Mouse (Mus musculus) left cerebral cortex, postnatal 10 days (tissue): Measurements from ENCODE around the gene Coq8a. TPM values are rescaled to one million over a fixed set of nuclear protein-coding genes. Genes with fewer than 3 reads are reported as not detected.
A peak's percentile ranks its signal among the peaks of the same experiment; 100 is the strongest.

Source experiments
- DNase-seq, 2 experiments: peaks; one replicate each; pipeline ENCODE4 v3.0.0; 2021 to 2022; ENCODE audit warnings: low spot score in 2 of 2, mixed read lengths in 1 of 2; ENCODE audit errors: extremely low spot score in 1 of 2
- intact Hi-C: fragments of 180-260 bp; cut with DNase I; formaldehyde crosslinking; loops from one replicate; pipeline ENCODE4 v1.15.1; 2025
- total RNA-seq, 2 experiments: library from RNA; stranded (reverse); gene quantifications; 2 replicates each; pipeline ENCODE4 v1.2.3; 2021

The Coq8a gene
- 10 to 100 TPM; 22.7 to 25.8 TPM for total RNA-seq

DNA sequence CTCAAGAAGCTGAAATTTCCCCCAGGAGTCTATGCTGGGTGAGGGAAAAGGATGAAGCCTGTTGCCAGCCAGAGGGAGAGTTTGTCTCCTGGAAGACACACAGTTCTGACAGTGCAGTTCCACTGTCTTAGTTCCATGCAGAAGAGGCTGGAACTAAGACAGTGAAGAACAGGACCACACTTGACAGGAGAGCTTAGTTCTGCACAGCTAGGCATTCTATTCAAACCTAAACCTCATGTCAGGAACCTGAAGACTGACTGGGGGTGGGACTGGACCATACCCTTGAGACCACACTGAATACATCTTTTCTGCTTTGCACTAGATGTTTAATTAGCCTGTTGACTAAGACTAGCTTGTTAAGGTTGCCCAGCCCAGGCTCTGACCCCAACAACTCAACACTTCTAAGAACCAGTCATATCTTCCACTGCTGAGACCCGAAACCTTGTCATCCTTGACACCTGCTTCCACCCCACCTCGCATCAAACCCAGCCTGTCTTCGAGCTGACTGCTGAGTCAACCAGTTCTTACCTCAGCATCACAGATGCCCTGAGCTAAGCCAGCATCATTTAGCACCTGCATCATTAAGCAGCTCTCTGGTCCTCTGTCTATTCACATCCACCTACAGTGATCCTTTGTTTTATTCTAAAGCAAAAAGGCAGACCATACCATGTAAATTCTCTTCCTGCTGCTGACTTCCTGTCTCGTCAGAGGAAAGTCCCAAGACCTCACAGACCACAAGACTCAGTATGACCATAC, at the start of gene Coq8a:
Gene Coq8a (minus strand): TSS at position 644 of the 756 bp plus-strand sequence.
- DNase-seq: no peak
- intact Hi-C loops: no loop called here

DNA sequence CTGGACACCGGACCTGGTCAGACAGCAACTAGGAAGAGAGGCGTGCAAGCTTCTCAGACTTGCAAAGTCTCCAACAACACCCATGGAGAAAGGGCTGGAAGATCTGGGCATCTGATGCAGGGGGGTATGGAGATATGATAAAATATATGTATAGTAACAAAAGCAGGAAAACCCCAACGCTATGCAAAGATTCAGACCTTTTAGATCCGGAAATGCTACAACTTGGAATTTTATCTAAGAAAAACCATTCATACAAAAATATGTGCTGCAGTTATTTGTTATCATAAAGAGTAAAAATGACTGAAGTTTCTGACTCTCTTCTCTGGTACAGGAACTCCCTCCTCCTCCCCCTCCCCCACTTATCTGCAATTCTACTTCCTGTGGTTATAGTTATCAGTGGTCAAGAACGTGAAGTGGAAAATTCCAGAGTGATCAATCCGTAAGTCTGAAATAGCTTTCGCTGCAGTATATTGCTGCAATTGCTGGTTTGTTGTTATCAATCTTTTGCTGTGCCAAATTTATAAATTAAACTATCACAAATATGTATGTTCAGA, 49.3 kb upstream of the Coq8a start:
- intact Hi-C loops: loop anchor here (5.0 kb wide), 1 partner anchor 46 kb away; no protein-coding TSS in a partner anchor
- no peak for DNase-seq

DNA sequence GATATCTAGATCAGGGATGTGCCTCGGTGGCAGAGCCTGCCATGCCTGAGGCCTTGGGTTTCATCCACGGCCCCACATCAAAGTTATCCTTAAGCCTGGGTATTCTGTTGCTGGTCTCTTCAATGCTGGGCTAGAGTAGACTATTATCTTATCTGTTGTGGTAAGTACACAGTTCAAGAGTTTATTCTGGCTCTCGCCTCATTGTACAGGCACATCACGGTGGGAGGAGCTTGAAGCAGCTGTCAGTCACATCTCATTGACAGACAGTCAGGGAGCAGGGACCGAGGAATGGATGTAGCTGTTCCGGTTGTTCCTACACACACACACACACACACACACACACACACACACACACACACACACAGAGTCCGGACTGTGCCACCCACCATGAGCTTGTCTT, 48.5 kb upstream of the Coq8a start:
- intact Hi-C loops: loop anchor here (5.0 kb wide), 1 partner anchor 46 kb away; no protein-coding TSS in a partner anchor
- peak in 1 of 2 experiments; percentile 15 for DNase-seq

DNA sequence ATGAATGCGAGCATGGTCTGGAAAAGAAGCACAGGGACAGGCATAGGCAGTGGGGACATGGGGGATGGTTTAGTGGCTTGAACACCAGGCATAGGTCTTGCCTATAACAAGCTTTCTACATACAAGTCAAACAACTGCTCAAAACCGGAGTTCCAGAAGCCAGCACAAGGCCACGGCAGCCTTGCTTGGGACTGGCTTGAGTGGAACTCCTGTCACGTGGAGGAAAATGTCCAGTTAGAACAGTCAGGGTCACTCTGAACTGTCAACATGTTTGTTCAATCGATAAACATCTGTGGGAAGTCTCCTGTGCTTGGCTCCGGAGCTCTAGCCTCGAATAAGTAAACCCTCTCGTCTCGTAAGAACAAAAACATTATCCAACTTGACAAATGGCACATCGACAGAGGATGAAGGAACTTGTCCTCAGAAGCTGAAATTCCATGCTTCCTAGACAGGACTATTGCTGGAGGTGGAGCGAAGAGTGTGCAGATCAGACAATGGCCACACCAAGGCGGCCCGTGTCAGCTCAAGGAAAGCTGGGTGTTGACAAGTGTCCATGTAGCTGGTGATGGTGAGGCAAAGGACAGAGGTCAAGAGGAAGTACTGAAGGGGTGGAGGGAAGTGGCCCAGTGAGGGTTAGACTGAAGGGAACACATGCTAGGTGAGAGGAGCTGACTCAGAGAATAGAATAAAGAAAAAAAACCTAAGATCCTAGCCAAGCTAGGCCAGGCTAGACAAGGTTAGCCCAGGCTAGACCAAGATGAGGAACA, 46.5 kb upstream of the Coq8a start:
- peak in 1 of 2 experiments; percentile 10 for DNase-seq
- intact Hi-C loops: loop anchor here (5.0 kb wide), 1 partner anchor 44 kb away; no protein-coding TSS in a partner anchor

DNA sequence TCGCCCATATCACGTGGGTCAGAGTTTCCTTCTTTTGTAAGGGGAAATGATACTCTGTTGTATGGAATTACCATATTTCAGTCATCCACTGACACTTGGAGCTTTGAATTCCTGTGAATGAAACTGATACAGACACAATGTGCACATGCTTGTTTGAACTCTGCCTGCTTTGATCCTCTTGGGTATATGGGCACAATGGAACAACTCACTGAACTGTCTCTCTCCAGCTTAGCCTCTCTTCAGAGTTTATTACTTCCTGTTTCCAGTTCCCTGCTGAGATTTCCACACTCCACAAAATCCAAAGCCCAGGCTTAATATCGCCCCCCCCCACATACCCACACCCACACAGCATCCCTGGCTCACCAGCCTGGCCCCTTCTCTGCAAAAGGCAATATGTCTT, 32.3 kb upstream of the Coq8a start:
- intact Hi-C loops: no loop called here
- DNase-seq: no peak

DNA sequence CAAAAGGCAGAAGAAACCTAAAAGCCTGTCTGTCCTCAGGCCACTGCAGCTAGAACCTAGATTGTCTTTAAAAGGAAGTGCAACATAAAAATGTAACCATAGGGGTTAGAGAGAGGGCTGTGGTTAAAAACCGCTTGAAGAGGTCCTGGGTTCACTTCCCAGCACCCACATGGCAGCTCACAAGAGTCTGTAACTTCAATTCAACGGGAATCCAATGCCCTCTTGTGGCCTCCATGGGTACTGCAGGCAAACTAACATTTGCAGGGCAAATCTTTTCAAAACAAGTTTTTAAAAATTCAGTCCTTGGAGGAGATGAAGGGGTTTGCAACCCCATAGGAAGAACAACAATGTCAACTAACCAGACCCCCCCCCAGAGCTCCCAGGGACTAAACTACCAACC, 31.2 kb upstream of the Coq8a start:
- DNase-seq: no peak
- intact Hi-C loops: no loop called here

DNA sequence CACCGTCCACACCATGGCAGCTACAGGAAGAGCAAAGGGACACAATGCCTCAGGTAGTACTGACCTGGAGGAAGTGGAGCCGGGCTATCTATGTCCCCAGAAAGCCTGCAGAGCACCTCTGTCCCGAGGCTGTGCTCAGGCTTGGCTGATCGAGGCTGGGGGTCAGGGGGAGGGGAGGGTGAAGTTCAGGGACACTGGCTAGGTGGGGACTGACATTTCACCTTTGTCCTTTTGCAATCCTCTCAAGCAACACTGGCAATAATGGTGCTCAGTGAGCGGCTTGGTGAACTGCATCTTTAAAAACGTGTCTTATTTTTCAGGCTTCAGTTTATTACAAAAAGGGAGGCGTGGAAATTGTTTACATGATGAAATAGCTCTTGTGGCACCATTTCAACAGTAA, 30.5 kb upstream of the Coq8a start:
- intact Hi-C loops: no loop called here
- DNase-seq: no peak

DNA sequence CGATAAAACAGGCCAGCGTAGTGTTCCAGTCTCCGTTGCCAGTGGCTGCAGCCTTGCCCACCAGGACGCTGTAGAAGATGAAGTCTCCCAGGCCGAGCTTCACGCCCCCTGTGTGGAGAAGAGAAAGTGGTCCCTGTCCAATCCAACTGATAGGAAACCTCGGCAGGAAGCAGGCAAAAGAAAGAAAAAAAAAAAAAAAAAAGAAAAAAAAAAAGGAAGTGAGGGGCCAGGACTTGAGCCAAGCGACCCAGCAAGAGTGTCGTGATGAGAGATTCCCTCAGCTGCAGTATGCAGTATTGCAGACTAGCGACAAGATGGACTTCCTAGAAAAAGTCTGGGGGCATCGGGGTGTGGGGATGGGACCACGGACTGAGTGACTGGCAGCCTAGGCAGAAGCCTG, 29.5 kb upstream of the Coq8a start:
- intact Hi-C loops: no loop called here
- no peak for DNase-seq

DNA sequence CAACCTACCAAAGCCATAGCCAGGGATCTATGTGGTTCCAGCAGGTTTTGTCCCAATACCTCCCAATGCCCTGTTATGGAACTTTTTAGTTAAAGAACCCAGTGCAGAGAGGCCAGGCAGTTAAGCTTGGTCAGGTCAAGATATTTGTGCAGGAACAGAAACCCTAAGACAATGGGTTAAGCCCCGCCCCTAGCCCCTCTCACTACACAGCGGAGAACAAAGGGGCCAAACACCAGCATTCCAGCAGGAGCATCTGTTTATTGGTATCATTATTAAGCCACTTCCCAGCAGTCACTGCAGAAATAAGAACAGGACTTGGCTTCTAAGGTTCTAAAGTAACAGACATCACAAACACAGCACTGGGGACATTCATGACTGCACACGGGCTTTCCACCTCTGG, 27.4 kb upstream of the Coq8a start:
- intact Hi-C loops: no loop called here
- DNase-seq: no peak

DNA sequence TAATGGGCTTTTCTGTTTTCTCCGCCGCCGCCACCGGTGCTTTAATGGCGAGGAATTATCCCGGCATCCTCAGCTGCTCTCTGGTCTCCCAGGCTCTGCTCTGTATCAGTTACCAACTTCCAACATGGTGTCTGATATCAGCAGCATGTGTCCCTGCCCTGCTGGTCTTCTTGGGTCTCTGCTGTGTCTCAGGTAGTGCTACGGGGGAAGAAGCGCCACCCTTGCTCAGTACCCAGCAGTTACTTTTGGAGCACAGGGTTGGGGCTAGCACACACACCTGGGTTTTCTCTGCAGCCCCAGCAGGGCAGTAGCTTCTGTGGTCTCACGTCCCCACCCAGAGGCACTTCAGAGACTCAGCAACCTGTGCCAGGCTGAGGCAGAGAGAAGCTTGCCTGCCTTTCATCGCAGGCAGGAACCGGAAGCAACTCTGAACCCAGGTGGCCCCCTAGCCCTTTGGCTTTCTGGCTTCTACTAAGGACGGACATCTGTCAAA, 26.9 kb upstream of the Coq8a start:
- DNase-seq: no peak
- intact Hi-C loops: no loop called here

DNA sequence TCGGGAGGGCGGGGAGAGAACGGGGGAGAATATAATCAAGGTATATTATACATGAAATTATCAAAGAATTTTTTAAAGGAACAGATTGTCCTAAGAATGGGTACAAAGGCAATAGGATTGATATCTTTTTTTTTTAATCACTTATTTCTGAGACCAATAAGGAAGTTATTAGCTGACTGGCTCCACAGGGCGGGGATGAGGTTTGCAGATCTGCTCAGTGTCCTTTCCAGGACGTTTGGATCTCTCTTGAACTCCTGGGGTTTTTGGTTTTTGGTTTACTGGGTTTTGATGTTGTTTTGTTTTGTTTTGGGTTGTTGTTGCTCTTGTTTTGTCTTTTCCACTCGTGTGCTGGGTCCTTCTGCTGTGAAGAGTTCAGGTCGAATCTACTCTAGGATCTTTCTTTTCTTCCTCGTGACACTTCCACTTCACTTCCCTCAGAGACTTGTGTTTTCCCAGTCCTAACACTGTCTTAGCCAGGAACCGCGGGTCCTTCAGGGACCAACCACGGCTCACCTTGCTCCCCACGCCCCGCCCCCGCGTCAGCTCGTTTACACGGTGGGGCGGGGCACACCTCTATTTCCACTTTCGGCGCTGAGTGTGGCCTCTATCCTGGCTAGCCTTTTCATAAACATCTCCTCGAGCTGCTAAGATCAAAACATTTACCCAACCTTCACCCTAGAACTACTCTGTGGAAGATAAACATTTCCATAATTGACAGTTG, 26.3 kb upstream of the Coq8a start:
- DNase-seq: peak in 1 of 2 experiments; percentile 75

DNA sequence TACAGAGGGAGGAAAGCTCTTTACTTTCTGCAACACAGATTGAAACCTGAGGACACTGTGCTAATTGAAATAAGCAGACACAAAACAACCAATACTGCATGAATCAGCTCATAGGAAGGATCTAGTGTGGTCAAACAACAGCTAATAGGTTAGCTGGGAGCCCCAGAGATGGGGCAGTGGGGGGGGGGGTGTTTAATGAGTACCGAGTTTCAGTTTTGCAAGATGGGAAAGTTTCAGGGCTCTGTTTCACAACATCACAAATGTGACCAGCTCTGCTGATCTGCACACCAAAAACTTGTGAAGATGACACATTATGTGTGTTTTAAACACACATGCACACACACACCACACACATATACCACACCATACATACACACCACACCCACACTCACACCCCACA, 22.6 kb upstream of the Coq8a start:
- DNase-seq: no peak
- intact Hi-C loops: no loop called here

More for the DNA sequence above, 26.3 kb upstream of the Coq8a start:
- intact Hi-C loops: no loop called here

DNA sequence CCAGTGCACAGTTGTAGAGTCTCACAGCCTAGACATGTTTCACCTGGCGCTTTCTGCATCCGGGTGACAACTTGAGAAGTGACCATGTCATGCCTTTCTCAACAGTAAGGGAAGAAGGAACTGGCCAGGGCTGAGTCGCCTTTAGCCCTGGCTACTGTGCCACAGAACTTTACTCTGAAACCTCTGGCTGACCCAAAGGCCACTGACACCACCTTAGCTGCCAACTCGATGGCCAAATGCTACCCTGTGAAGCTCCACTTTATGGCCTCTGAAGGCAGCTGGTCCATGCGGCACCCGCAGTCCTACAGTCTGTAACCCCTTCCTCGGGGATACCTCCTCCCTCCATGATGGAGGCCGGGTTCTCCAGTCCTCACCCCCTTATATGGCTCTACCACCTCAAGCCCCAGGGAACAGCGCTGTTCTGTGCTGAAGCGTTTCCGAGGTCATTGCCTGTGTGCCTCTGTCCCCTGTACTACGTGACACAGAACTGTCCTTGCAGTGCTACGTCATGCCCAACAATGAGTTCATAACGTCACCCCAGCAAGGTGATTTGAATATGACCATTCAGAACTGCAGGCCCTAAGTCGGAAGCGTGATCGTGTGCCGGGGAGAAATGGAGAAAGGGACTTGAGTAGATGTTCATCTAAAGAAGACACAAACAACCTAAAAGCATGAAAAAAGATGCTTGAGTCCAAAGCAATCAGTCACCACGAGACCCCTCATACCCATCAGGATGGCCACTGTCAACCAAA, 21.6 kb upstream of the Coq8a start:
- intact Hi-C loops: no loop called here
- no peak for DNase-seq

DNA sequence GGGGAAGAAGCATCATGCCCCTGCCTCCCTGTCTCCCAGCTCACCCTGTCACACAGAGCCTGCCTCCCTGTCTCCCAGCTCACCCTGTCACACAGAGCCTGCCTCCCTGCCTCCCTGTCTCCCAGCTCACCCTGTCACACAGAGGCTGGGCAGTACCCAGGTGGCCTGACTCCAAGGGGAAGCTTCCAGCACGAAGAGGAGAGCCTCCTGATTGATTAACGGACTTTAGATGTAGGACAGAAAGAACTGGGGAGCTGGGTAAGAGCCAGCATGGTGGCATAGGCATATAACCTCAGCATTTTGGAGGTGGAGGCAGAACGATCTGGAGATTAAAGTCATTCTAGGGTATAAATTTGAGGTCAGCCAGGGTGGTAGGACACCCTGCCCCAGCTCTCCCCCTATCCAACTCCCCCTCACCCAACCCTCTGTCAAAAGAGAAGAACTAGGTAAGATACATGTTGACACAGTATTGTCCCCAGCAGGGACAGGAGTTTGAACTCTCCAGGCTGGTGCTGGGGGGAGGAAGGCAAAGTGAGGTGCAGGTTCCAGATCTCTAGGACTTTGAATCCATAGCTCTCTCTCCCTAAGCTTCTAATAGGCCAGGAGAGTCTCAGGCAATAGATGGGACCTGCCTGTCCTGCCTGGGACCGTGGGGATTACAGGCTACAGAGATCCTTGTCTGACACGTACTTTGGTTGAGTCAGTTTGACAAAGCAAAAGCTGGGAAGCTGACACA, 17.3 kb upstream of the Coq8a start:
- intact Hi-C loops: loop anchor here (5.0 kb wide), 2 partner anchors 39 to 364 kb away; no protein-coding TSS in a partner anchor
- DNase-seq: no peak

DNA sequence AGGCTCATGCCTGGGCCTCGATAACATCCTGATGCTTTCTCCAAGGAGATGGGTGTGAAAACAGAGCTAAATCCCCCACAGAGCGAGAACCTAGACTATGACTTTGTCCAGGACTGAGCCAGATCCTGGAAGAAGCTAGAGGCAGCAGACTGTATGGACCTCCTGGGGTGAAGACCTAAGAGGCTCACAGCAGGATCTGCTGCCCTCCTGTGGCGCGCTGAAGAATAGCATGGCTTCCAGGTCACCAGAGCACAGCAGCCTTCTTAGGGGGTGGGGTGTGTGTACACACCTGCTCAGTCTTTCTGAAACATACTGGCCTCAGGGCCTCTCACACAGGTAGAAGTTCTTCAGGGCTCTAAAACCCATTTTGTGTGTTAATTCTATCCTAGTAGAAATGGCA, 15.6 kb upstream of the Coq8a start:
- intact Hi-C loops: loop anchor here (5.0 kb wide), 2 partner anchors 38 to 363 kb away; no protein-coding TSS in a partner anchor
- peak in 1 of 2 experiments; percentile 67 for DNase-seq

DNA sequence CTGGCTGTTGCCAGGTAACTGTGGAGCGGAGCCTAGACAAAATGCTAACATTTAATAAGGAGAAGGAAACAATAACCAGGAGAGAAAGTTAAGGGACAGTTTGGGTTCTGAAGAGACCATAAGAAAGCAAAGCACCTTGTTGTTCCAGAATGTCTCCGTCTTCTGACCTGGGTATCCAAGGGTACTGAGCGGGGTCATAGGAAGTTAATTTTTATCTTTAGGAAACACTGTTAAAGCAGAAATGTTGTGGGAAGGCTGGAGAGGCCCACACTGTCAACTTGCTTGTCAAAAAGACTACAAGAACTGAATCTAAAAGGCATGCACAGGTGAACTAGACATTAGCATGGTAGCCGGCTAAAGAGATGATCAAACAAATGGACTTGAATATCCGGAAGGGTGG, 13.5 kb upstream of the Coq8a start:
- intact Hi-C loops: no loop called here
- DNase-seq: no peak

DNA sequence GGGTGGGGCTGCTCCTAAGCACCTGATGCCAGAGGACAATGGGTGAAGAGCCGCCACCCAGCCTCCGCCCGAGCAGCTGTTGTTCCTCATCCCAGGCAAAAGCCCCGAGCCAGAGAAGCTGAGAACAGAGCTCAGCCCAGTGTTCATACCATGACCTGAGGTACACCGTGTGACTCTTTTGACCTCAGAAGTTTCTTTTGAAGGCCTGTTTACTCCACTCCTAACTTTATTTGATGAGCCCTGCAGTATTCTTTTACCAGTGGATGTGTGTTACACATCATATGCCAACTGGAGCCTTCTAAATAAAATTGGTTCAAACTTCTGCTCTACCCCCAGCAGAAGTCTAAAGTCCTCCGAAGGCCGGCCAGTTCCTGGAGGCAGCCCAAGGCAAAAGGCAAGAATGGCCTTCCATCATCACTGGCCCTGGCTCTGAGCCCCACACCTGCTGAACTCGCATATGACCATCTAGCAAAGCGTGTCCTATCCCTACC, 11.4 kb upstream of the Coq8a start:
- no peak for DNase-seq
- intact Hi-C loops: no loop called here
